Mouse (Mus musculus) liver, embryonic 15.5 days (tissue): ENCODE results near the gene 4930539E08Rik. TPM values are rescaled to one million over a fixed set of nuclear protein-coding genes. Genes with fewer than 3 reads are reported as not detected.

Experiments used
- ATAC-seq: fragments of 200-750 bp; cut with Nextera tagmentation; 2 replicates; pipeline ENCODE4 v1.8.0; 2017; ENCODE audit warnings: moderate number of reproducible peaks, mild to moderate bottlenecking, moderate library complexity; ENCODE audit not compliant: insufficient read depth
- H3K27ac ChIP-seq: fragments of 300-500 bp; sonication (generic); replicated peaks from 2 replicates; pipeline ENCODE4 v1.5.1; 2015; ENCODE audit warnings: mild to moderate bottlenecking, inconsistent platforms
- H3K27me3 ChIP-seq: fragments of 300-500 bp; sonication (generic); 2 replicates; pipeline ENCODE4 v1.6.1; 2015; ENCODE audit warnings: mild to moderate bottlenecking, inconsistent platforms
- H3K36me3 ChIP-seq: fragments of 300-500 bp; sonication (generic); replicated peaks from 2 replicates; pipeline ENCODE4 v1.6.1; 2015; ENCODE audit warnings: moderate library complexity, mild to moderate bottlenecking, inconsistent platforms
- H3K4me1 ChIP-seq: fragments of 300-500 bp; sonication (generic); replicated peaks from 2 replicates; pipeline ENCODE4 v1.6.1; 2015; ENCODE audit warnings: inconsistent platforms
- H3K4me2 ChIP-seq: fragments of 300-500 bp; sonication (generic); 2 replicates; pipeline ENCODE4 v1.6.1; 2015; ENCODE audit warnings: moderate library complexity, mild to moderate bottlenecking, inconsistent platforms
- H3K4me3 ChIP-seq: fragments of 300-500 bp; sonication (generic); replicated peaks from 2 replicates; pipeline ENCODE4 v1.5.1; 2015; ENCODE audit warnings: mild to moderate bottlenecking, inconsistent platforms
- H3K9ac ChIP-seq: fragments of 300-500 bp; sonication (generic); 2 replicates; pipeline ENCODE4 v1.6.1; 2015; ENCODE audit warnings: moderate library complexity, mild to moderate bottlenecking, inconsistent platforms
- H3K9me3 ChIP-seq: fragments of 300-500 bp; sonication (generic); replicated peaks from 2 replicates; pipeline ENCODE4 v1.6.1; 2016; ENCODE audit warnings: inconsistent platforms
- WGBS: fragments of 180-500 bp; shearing (Covaris S2); methylation state at CpG from one replicate; pipeline ENCODE4 v1.1.7; 2015; ENCODE audit warnings: mixed read lengths; ENCODE audit not compliant: insufficient replicate concordance; 5-methylcytosine and 5-hydroxymethylcytosine counted together
- polyA plus RNA-seq: library from polyadenylated mRNA; unstranded; fragments of >200 nt; fragmentation: Nextera tagmentation; extraction: Ambion mirVana; gene quantifications from 2 replicates; pipeline ENCODE4 v1.2.1, GENCODE M21; 2015

The 4930539E08Rik gene
- polyA plus RNA-seq, 1 experiment from 2014 or later = 0.08 TPM

DNA sequence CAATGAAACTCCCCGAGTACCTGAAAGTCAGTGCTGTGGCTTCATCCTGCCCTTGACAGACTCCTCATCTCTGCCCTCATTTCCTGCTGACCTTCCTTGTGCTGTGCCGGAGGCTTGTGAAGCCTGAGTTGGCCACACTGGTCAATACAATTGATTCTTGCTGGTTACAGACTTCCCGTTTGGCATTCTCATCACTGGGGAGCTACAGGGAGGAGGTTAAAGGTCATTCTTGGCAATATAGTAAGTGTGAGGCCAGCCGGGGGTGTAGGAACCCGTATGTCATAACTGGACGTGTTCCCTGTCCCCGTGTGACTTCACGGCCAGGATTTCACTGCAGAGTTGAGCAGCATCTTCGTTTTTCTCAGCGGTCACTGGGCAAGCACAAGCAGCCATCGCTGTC, 43.3 kb downstream of the 4930539E08Rik start:
- H3K36me3 ChIP-seq = no peaks in the 10 kb centered on the region
- H3K9me3 ChIP-seq = no peaks in the 10 kb centered on the region
- WGBS = 40% methylated on average over 11 of the region's 11 CpGs
- H3K27ac ChIP-seq = no peak overlapping the region
- H3K4me3 ChIP-seq = no peak overlapping the region
- peaks cover 16% of the 10 kb centered on the region; the same call in 1 of the 2 replicates for H3K27me3 ChIP-seq
- no peak overlapping the region for H3K4me2 ChIP-seq
- peaks cover 16% of the 10 kb centered on the region for H3K4me1 ChIP-seq
- no peak overlapping the region for H3K9ac ChIP-seq
- no peak for ATAC-seq

DNA sequence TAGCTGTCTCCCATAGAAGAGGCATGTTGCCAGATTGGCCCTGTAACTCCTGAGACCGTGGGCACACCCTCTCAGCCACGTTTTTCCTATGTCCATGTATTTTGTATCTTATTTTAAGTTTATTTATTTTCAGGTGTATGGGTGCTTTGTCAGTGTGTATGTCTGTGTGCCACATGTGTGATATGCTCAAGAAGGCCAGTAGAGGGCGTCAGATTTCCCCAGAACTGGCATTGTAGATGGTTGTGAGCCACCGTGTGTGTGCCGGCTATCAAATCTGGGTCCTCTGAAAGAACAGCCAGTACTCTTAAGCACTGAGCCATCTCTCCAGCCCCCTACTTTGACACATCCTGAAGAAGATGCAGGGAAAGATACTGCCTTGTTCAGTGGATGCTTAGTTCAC, 44.7 kb downstream of the 4930539E08Rik start:
- no peak overlapping the region for H3K4me2 ChIP-seq
- WGBS = 58% methylated on average over 5 of the region's 5 CpGs
- no peak overlapping the region for H3K27ac ChIP-seq
- no peak overlapping the region for H3K9ac ChIP-seq
- H3K9me3 ChIP-seq = no peaks in the 10 kb centered on the region
- no peak for ATAC-seq
- H3K27me3 ChIP-seq = peaks cover 8% of the 10 kb centered on the region; the same call in 1 of the 2 replicates
- no peak overlapping the region for H3K4me3 ChIP-seq
- H3K36me3 ChIP-seq = no peaks in the 10 kb centered on the region
- peaks cover 14% of the 10 kb centered on the region for H3K4me1 ChIP-seq

- Histone ChIP-seq H3K4me2 (no peak overlapping the region), H3K4me1 (peaks cover 8% of the 10 kb centered on the region; the same call in 1 of the 2 replicates), H3K9me3 (no peaks in the 10 kb centered on the region), H3K27me3 (peaks cover 8% of the 10 kb centered on the region; the same call in 1 of the 2 replicates), H3K9ac (no peak overlapping the region), H3K36me3 (no peaks in the 10 kb centered on the region), H3K4me3 (no peak overlapping the region), H3K27ac (no peak overlapping the region)
- 55% methylated on average over 9 of the region's 9 CpGs for WGBS
- no peak for ATAC-seq
Observed at GRCm38 (mm10) chr17:28869412-28870110, 45.6 kb downstream of the 4930539E08Rik start.

DNA sequence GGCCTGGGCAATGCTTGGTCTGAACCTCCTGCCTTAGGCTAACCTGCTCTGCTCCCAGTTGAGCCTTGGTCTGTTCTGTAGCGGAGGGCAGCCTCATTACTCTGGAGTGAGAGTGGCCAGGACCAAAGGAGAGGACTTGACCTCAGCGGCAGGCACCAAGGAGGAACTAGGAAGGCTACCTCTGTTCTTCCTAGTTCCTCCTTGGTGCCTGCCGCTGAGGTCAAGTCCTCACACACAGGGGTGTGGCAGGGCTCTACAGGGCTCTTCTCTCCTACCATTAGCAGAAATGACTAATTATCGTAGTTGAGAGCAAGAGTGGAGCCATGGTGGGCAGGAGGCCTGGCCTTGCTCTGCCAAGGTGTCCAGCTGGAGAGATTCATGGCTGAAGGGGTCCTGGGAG, 47.7 kb downstream of the 4930539E08Rik start:
- no peak for ATAC-seq
- 41% methylated on average over 4 of the region's 4 CpGs for WGBS
- Histone ChIP-seq H3K36me3 (no peaks in the 10 kb centered on the region), H3K4me1 (peaks cover 8% of the 10 kb centered on the region; the same call in 1 of the 2 replicates), H3K27me3 (peaks cover 5% of the 10 kb centered on the region; the same call in 1 of the 2 replicates), H3K4me2 (no peak overlapping the region), H3K4me3 (no peak overlapping the region), H3K9me3 (no peaks in the 10 kb centered on the region), H3K9ac (no peak overlapping the region), H3K27ac (no peak overlapping the region)

GRCm38 (mm10) chr17:28866921-28867320, 48.2 kb downstream of the 4930539E08Rik start:
- Histone ChIP-seq H3K4me1 (peaks cover 6% of the 10 kb centered on the region; the same call in 1 of the 2 replicates), H3K9me3 (no peaks in the 10 kb centered on the region), H3K9ac (no peak overlapping the region), H3K4me2 (no peak overlapping the region), H3K4me3 (no peak overlapping the region), H3K27ac (no peak overlapping the region), H3K27me3 (peaks cover 3% of the 10 kb centered on the region; the same call in 1 of the 2 replicates), H3K36me3 (no peaks in the 10 kb centered on the region)
- no peak for ATAC-seq

DNA sequence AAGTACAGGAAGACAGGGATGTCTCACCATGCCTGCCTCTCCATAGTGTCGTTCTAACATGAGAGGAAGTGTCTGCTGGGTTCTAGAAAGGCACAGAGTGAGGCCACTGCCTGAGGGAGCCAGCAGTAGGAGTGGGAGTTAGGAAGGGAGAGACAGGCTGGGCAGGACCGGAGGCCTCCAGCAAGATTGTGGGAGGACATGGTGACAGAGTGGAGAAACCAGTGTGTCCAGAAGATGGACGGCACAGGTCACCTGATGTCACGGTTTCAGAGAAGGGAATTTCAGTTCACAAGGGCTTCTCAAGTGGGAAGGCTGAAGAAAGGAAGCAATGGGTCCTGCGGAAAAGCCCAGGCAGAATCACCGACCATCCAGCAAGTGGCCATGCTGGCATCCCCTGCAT, 50.7 kb downstream of the 4930539E08Rik start:
- Histone ChIP-seq H3K4me3 (no peak overlapping the region), H3K4me1 (peaks cover 4% of the 10 kb centered on the region; the same call in 1 of the 2 replicates), H3K9me3 (no peaks in the 10 kb centered on the region), H3K27me3 (no peaks in the 10 kb centered on the region; the same call in 1 of the 2 replicates), H3K4me2 (no peak overlapping the region), H3K27ac (no peak overlapping the region), H3K9ac (no peak overlapping the region), H3K36me3 (no peaks in the 10 kb centered on the region)
- 65% methylated on average over 6 of the region's 6 CpGs for WGBS
- no peak for ATAC-seq

- Histone ChIP-seq H3K27me3 (peaks cover under 1% of the 10 kb centered on the region; the same call in 1 of the 2 replicates), H3K9me3 (no peaks in the 10 kb centered on the region), H3K36me3 (no peaks in the 10 kb centered on the region), H3K4me2 (no peak overlapping the region), H3K9ac (no peak overlapping the region), H3K4me3 (no peak overlapping the region), H3K27ac (no peak overlapping the region), H3K4me1 (peaks cover 4% of the 10 kb centered on the region; the same call in 1 of the 2 replicates)
- WGBS = 51% methylated on average over 7 of the region's 7 CpGs
- ATAC-seq = no peak
Observed at GRCm38 (mm10) chr17:28863926-28864325, 51.2 kb downstream of the 4930539E08Rik start.

- 36% methylated on average over 12 of the region's 12 CpGs for WGBS
- Histone ChIP-seq H3K9ac (no peak within 1 kb of the TSS), H3K4me1 (peaks cover 6% of the 10 kb centered on the region; the same call in 1 of the 2 replicates), H3K27ac (no peak within 1 kb of the TSS), H3K9me3 (no peaks in the 10 kb centered on the region), H3K36me3 (no peaks in the 10 kb centered on the region), H3K4me3 (no peak within 1 kb of the TSS), H3K27me3 (peaks cover 10% of the 10 kb centered on the region; the same call in 1 of the 2 replicates), H3K4me2 (no peak within 1 kb of the TSS)
- ATAC-seq = no peak
Observed at GRCm38 (mm10) chr17:28858205-28858604, 56.9 kb downstream of the 4930539E08Rik start, which contains the start of gene Pnpla1. Gene Pnpla1, plus strand, starts transcription at chr17:28858411.

DNA sequence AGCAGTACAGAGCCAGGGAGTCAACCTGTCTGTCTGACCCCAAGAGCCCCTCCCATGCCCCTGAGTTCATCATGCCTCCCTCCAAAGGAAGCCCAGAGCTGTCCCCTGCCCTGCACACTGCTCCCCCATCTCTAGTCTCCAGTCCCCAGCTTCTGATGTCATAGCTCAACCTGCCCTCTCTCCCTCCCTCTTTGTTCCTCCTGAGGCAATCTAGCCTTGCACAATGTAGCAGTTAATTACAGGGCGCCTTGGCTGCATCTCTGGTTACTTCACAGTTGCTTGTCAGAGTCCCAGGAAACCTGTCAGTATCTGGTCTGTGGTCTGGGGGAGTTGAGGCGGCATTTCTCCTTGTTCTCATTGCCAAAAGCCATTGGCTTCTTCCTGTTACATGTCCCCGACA, 59.1 kb downstream of the 4930539E08Rik start:
- WGBS = 35% methylated on average over 3 of the region's 3 CpGs
- peaks cover 10% of the 10 kb centered on the region; the same call in 1 of the 2 replicates for H3K27me3 ChIP-seq
- peaks cover 6% of the 10 kb centered on the region; the same call in 1 of the 2 replicates for H3K4me1 ChIP-seq
- H3K4me2 ChIP-seq = no peak overlapping the region
- ATAC-seq = no peak
- no peak overlapping the region; the same call in 1 of the 2 replicates for H3K27ac ChIP-seq
- no peaks in the 10 kb centered on the region for H3K9me3 ChIP-seq
- H3K36me3 ChIP-seq = no peaks in the 10 kb centered on the region
- no peak overlapping the region for H3K9ac ChIP-seq
- no peak overlapping the region for H3K4me3 ChIP-seq

DNA sequence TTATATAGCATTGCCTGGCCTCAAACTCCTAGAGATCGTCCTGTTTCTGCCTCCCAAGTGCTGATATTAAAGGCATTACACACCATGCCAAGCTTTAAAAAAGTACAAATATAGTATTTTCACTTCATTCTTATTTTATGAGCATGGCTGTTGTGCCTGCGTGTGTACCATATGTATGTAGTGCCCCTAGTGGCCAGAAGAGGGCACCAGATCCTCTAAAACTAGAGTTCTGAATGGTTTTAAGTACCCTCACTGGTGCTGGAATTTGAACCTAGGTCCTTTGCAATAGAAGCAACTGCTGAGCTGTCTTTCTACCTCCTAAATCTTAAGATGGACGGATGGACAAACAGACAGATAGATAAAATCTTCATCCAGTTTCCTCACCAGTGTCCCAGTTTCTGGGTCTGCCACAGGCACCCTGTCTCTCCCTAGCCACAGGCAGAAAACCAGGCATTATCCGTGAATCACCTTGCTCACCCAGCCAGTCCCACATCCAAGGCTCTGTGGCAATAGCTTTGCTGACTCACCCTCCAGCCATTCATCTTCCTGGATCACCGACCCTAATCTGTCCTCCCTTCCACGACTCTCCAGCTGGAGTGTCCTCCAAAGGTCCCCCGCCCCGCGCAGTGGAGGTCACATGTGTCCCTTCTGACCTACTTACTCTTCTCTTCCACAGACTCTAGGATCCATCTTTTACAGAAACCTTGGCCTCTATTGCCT, 59.8 kb downstream of the 4930539E08Rik start:
- 63% methylated on average over 9 of the region's 9 CpGs for WGBS
- H3K27ac ChIP-seq = no peak overlapping the region
- ATAC-seq = no peak

GRCm38 (mm10) chr17:28854377-28854776, 60.7 kb downstream of the 4930539E08Rik start:
- WGBS = 69% methylated on average over 7 of the region's 7 CpGs
- H3K9ac ChIP-seq = no peak overlapping the region
- H3K4me3 ChIP-seq = no peak overlapping the region
- peaks cover 10% of the 10 kb centered on the region; the same call in 1 of the 2 replicates for H3K27me3 ChIP-seq
- H3K9me3 ChIP-seq = no peaks in the 10 kb centered on the region
- H3K4me2 ChIP-seq = no peak overlapping the region
- peaks cover 8% of the 10 kb centered on the region for H3K4me1 ChIP-seq
- H3K36me3 ChIP-seq = no peaks in the 10 kb centered on the region
- no peak overlapping the region for H3K27ac ChIP-seq
- no peak for ATAC-seq

More for the DNA sequence above, 59.8 kb downstream of the 4930539E08Rik start:
- Histone ChIP-seq H3K4me2 (no peak overlapping the region), H3K4me3 (no peak overlapping the region), H3K4me1 (peaks cover 6% of the 10 kb centered on the region; the same call in 1 of the 2 replicates), H3K27me3 (peaks cover 10% of the 10 kb centered on the region; the same call in 1 of the 2 replicates), H3K9me3 (no peaks in the 10 kb centered on the region), H3K36me3 (no peaks in the 10 kb centered on the region), H3K9ac (no peak overlapping the region)
